19 mouse cellular contexts compared by ENCODE assay signal in genomic region chr3:130716555-130716954, GRCm38 (mm10).
"Had no signal": no experiment of that assay in that cellular context is flagged by ENCODE, and none has a peak within 500 bp of the region (broad histone marks: within the 10 kb centered on the region; RNA-seq: fewer than 3 reads in every experiment).

No protein-coding gene starts in this region.

- H3K4me3 ChIP-seq: liver, embryonic 15.5 days; lung, embryonic 15.5 days; megakaryocyte, embryonic 14.5 days; midbrain, embryonic 12.5 days; neural tube, embryonic 12.5 days; stomach, embryonic 15.5 days had no signal

- H3K27ac ChIP-seq: liver, embryonic 15.5 days; lung, embryonic 15.5 days; macrophage; midbrain, embryonic 12.5 days; neural tube, embryonic 12.5 days; stomach, embryonic 15.5 days; stomach, postnatal 0 days had no signal

- H3K4me2 ChIP-seq: liver, embryonic 15.5 days; lung, embryonic 15.5 days; midbrain, embryonic 12.5 days; neural tube, embryonic 12.5 days; stomach, embryonic 15.5 days had no signal

- H3K36me3 ChIP-seq: liver, embryonic 15.5 days; lung, embryonic 15.5 days; midbrain, embryonic 12.5 days; neural tube, embryonic 12.5 days; stomach, embryonic 15.5 days had no signal

- H3K4me1 ChIP-seq: midbrain, embryonic 12.5 days; neural tube, embryonic 12.5 days; stomach, embryonic 15.5 days had no signal

- DNase-seq: liver, postnatal 0 days; lung, adult 2 months; lung, postnatal 14 days; lung, postnatal 36 days; midbrain, embryonic 14.5 days; right cerebral cortex, postnatal 14 days; right cerebral cortex, postnatal 4 days; thymus, adult 2 months; thymus, postnatal 25 days; thymus, postnatal 4 days had no signal

- H3K9me3 ChIP-seq: liver, embryonic 15.5 days; lung, embryonic 15.5 days; megakaryocyte, embryonic 14.5 days; midbrain, embryonic 12.5 days; neural tube, embryonic 12.5 days; stomach, embryonic 15.5 days had no signal

- ATAC-seq: liver, postnatal 0 days; lung, postnatal 0 days had no signal

- H3K9ac ChIP-seq: liver, embryonic 15.5 days; liver, postnatal 0 days; lung, embryonic 15.5 days; midbrain, embryonic 12.5 days; neural tube, embryonic 12.5 days; stomach, embryonic 15.5 days had no signal

- H3K27me3 ChIP-seq: liver, embryonic 15.5 days; lung, embryonic 15.5 days; midbrain, embryonic 12.5 days; neural tube, embryonic 12.5 days; stomach, embryonic 15.5 days had no signal
